Mouse (Mus musculus): ENCODE measurements at regions not wholly inside any gene's neighbourhood (a gene's known extent, or its start where the extent isn't known, plus 50 kb on each side); places are given as distances from the start of the nearest gene placed in this dataset.

GRCm38 (mm10) chr6:14298167-14298566, 426.8 kb upstream of the 2610001J05Rik start:
- H3K4me1 ChIP-seq (ENCODE audit: control insufficient read depth, insufficient read depth, low read length): no peaks in the 10 kb centered on the region
- no peak overlapping the region for H3K27ac ChIP-seq (ENCODE audit: control insufficient read depth, insufficient read depth, low read depth, low read length, poor library complexity)
- H3K4me3 ChIP-seq (replicated peaks; ENCODE audit: control insufficient read depth, low read depth, low read length): no peak overlapping the region
- TF ChIP-seq POLR2A (IDR thresholded peaks at IDR 0.05; ENCODE audit: borderline replicate concordance, control insufficient read depth, low read depth, low read length): no peak
- no peak for TF ChIP-seq CTCF (IDR thresholded peaks at IDR 0.05; ENCODE audit: control insufficient read depth, insufficient read depth, low read length)

- no peak overlapping the region for H3K27ac ChIP-seq (ENCODE audit: control insufficient read depth, insufficient read depth, low read depth, low read length, poor library complexity)
- no peak for TF ChIP-seq POLR2A (IDR thresholded peaks at IDR 0.05; ENCODE audit: borderline replicate concordance, control insufficient read depth, low read depth, low read length)
- no peak for TF ChIP-seq CTCF (IDR thresholded peaks at IDR 0.05; ENCODE audit: control insufficient read depth, insufficient read depth, low read length)
- H3K4me3 ChIP-seq (replicated peaks; ENCODE audit: control insufficient read depth, low read depth, low read length): no peak overlapping the region
- H3K4me1 ChIP-seq (ENCODE audit: control insufficient read depth, insufficient read depth, low read length): no peaks in the 10 kb centered on the region
Measured at GRCm38 (mm10) chr6:14297428-14297827, 426.1 kb upstream of the 2610001J05Rik start.

DNA sequence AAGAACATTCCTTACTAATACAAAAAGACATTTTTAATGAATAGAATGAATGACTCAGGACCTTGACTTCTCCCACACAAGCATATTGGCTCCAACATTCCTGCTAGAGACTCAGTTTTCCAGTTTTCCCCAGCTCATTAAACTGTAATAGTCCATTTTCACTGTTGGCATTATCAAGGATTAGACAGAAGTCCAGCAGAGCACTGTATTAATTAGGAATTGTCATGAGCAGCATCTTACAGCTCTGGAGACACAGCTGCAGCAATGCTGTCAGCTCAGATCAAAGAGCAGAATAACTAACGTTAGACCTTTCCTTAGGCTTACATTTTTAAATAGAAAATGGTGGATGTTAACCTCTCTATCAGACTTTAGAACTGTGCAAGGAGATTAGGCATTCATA, 419.5 kb upstream of the 2610001J05Rik start:
- H3K4me1 ChIP-seq (ENCODE audit: control insufficient read depth, insufficient read depth, low read length): no peaks in the 10 kb centered on the region
- no peak overlapping the region for H3K27ac ChIP-seq (ENCODE audit: control insufficient read depth, insufficient read depth, low read depth, low read length, poor library complexity)
- TF ChIP-seq CTCF (IDR thresholded peaks at IDR 0.05; ENCODE audit: control insufficient read depth, insufficient read depth, low read length): no peak
- no peak for TF ChIP-seq POLR2A (IDR thresholded peaks at IDR 0.05; ENCODE audit: borderline replicate concordance, control insufficient read depth, low read depth, low read length)
- H3K4me3 ChIP-seq (replicated peaks; ENCODE audit: control insufficient read depth, low read depth, low read length): no peak overlapping the region
- 53% methylated on average over 1 of the region's 1 CpGs for WGBS

GRCm38 (mm10) chr6:14281476-14281875, 410.2 kb upstream of the 2610001J05Rik start:
- no peak overlapping the region for H3K27ac ChIP-seq (ENCODE audit: control insufficient read depth, insufficient read depth, low read depth, low read length, poor library complexity)
- TF ChIP-seq POLR2A (IDR thresholded peaks at IDR 0.05; ENCODE audit: borderline replicate concordance, control insufficient read depth, low read depth, low read length) (no peak), CTCF (IDR thresholded peaks at IDR 0.05; ENCODE audit: control insufficient read depth, insufficient read depth, low read length) (no peak)
- WGBS: 89% methylated on average over 2 of the region's 2 CpGs
- H3K4me1 ChIP-seq (ENCODE audit: control insufficient read depth, insufficient read depth, low read length): no peaks in the 10 kb centered on the region
- no peak overlapping the region for H3K4me3 ChIP-seq (replicated peaks; ENCODE audit: control insufficient read depth, low read depth, low read length)

DNA sequence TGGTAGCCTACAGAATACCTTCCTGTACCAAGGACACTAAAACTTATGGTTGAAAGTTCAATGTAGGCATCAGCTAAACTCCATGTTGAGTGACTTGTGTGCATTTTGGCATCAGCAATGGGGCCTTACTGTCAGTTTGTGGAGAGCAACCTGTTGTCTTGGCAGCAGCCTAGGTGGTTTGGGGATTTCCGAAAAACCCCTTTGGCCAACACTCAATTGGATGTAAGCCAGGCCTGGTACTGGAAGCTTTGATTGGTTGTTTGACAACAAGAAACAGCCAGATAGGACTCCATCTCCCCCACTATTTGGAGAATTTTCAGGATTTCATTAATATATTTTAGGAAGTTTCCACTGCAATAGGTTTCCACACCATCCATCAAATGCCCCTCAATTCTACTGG, 390.6 kb upstream of the 2610001J05Rik start:
- Histone ChIP-seq H3K4me3 (replicated peaks; ENCODE audit: control insufficient read depth, low read depth, low read length) (no peak overlapping the region), H3K4me1 (ENCODE audit: control insufficient read depth, insufficient read depth, low read length) (no peaks in the 10 kb centered on the region), H3K27ac (ENCODE audit: control insufficient read depth, insufficient read depth, low read depth, low read length, poor library complexity) (no peak overlapping the region)
- TF ChIP-seq POLR2A (IDR thresholded peaks at IDR 0.05; ENCODE audit: borderline replicate concordance, control insufficient read depth, low read depth, low read length): no peak
- WGBS: 85% methylated on average over 1 of the region's 1 CpGs

DNA sequence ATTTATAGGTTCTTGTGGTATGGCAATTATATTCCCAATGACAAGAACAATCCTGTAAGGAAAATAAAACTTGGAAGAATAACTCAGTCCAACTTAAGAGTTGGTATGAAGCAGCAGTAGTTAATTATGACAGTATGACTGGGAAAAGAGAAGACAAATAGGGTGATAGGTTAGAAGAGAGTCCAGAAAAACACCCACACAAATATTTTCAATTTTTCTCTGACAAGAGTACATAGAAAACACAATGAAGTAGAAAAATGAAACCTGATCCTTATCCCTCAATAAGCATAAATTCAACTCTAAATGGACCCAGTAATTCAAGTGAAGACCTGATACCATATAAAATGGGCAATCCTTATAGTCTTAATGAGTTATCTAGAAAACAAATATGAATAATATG, 369.0 kb upstream of the 2610001J05Rik start:
- Histone ChIP-seq H3K27ac (ENCODE audit: control insufficient read depth, insufficient read depth, low read depth, low read length, poor library complexity) (no peak overlapping the region), H3K4me1 (ENCODE audit: control insufficient read depth, insufficient read depth, low read length) (no peaks in the 10 kb centered on the region), H3K4me3 (replicated peaks; ENCODE audit: control insufficient read depth, low read depth, low read length) (no peak overlapping the region)
- no peak for TF ChIP-seq CTCF (IDR thresholded peaks at IDR 0.05; ENCODE audit: control insufficient read depth, insufficient read depth, low read length)
- no peak for TF ChIP-seq POLR2A (IDR thresholded peaks at IDR 0.05; ENCODE audit: borderline replicate concordance, control insufficient read depth, low read depth, low read length)

GRCm38 (mm10) chr6:14239151-14239550, 367.8 kb upstream of the 2610001J05Rik start:
- 66% methylated on average over 2 of the region's 2 CpGs for WGBS
- no peak for TF ChIP-seq CTCF (IDR thresholded peaks at IDR 0.05; ENCODE audit: control insufficient read depth, insufficient read depth, low read length)
- no peak for TF ChIP-seq POLR2A (IDR thresholded peaks at IDR 0.05; ENCODE audit: borderline replicate concordance, control insufficient read depth, low read depth, low read length)
- Histone ChIP-seq H3K27ac (ENCODE audit: control insufficient read depth, insufficient read depth, low read depth, low read length, poor library complexity) (no peak overlapping the region), H3K4me3 (replicated peaks; ENCODE audit: control insufficient read depth, low read depth, low read length) (no peak overlapping the region), H3K4me1 (ENCODE audit: control insufficient read depth, insufficient read depth, low read length) (no peaks in the 10 kb centered on the region)

- WGBS: 82% methylated on average over 2 of the region's 2 CpGs
- H3K4me3 ChIP-seq (replicated peaks; ENCODE audit: control insufficient read depth, low read depth, low read length): no peak overlapping the region
- H3K4me1 ChIP-seq (ENCODE audit: control insufficient read depth, insufficient read depth, low read length): no peaks in the 10 kb centered on the region
- no peak for TF ChIP-seq CTCF (IDR thresholded peaks at IDR 0.05; ENCODE audit: control insufficient read depth, insufficient read depth, low read length)
- no peak for TF ChIP-seq POLR2A (IDR thresholded peaks at IDR 0.05; ENCODE audit: borderline replicate concordance, control insufficient read depth, low read depth, low read length)
- H3K27ac ChIP-seq (ENCODE audit: control insufficient read depth, insufficient read depth, low read depth, low read length, poor library complexity): no peak overlapping the region
Measured at GRCm38 (mm10) chr6:14230823-14231222, 359.5 kb upstream of the 2610001J05Rik start.

DNA sequence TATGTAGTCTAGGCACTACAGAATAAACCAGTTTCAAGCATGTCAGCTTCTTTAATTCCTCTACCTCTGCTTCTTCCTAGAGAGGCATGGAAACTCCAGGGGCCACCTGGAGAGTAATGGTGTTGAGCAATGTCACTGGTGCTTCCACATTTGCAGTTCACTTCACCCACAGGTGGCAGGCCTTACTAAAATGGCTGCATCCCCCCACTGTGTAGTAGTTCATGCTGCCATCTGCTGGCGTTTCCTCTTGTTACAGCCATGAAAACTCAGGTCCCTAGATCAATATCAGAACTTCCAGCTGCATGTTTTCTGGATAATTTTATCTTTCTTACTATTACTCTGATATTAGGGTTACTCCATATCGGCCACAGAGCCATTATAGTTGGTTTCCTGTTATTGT, 336.2 kb upstream of the 2610001J05Rik start:
- no peak overlapping the region for H3K4me3 ChIP-seq (replicated peaks; ENCODE audit: control insufficient read depth, low read depth, low read length)
- no peaks in the 10 kb centered on the region for H3K4me1 ChIP-seq (ENCODE audit: control insufficient read depth, insufficient read depth, low read length)
- WGBS: 10% methylated on average over 2 of the region's 2 CpGs
- no peak for TF ChIP-seq POLR2A (IDR thresholded peaks at IDR 0.05; ENCODE audit: borderline replicate concordance, control insufficient read depth, low read depth, low read length)
- 0 out of 2 replicates have a peak, but pooled peaks have one; percentile 19 for TF ChIP-seq CTCF (IDR thresholded peaks at IDR 0.05; ENCODE audit: control insufficient read depth, insufficient read depth, low read length)
- H3K27ac ChIP-seq (ENCODE audit: control insufficient read depth, insufficient read depth, low read depth, low read length, poor library complexity): no peak overlapping the region

All from bone marrow, adult 2 months (tissue).